Mouse (Mus musculus) heart, postnatal 14 days (tissue): Measurements from ENCODE around the gene Csad. TPM values are rescaled to one million over a fixed set of nuclear protein-coding genes. Genes with fewer than 3 reads are reported as not detected.

Experiments used
- DNase-seq, 2 experiments: peaks; one replicate each; pipeline ENCODE4 v3.0.0; 2021 to 2022
- intact Hi-C: fragments of 180-260 bp; cut with DNase I; formaldehyde crosslinking; loops from one replicate; pipeline ENCODE4 v1.15.1; 2025
- total RNA-seq, 2 experiments: library from RNA; stranded (reverse); gene quantifications; 2 replicates each; pipeline ENCODE4 v1.2.3; 2021

The Csad gene
- total RNA-seq, 2 experiments from 2014 or later, result 21.3 to 23.7 TPM

DNA sequence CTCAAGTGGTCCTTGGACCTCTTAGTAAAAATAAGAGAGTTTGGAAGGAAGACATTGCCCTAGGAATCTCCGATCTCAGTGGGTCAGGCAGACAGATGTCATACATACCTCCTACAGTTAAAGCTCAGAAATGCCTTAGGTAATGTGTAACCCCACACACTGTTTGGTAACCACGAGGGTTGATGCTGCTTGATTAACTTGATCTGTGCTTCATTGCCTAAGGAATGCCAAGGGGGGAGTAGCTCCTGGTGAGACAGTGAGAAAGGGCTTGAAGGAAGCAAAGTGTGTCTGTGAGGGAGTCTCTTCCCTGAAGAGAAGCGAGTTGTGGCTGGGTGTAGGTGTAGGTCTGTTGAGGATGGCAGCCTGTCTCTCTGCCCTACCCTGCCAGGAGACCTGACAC, 2.8 kb upstream of the Csad start:
- intact Hi-C loops, result no loop called here
- DNase-seq, result no peak

DNA sequence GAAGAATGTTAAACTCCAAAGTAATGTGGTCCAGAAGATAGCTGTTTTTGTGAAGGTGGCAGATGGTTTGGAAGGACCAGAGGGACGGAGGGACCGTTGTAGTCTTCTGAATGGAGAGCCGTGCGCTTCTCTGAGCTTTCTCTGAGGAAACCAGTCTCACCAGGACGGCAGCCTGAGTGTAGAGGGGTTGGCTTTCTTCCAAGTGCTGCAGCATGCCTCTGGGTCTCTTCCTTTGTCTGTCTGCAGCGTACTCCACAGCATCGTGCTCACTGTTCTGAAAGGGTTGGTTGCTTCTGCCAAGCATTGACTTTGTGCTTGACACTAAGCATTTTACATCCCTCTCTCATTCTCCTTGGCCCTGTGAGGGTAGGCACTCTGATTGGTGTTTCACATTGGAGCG, 1.3 kb upstream of the Csad start:
- DNase-seq, result no peak
- intact Hi-C loops, result no loop called here

- intact Hi-C loops, result no loop called here
Observed at GRCm38 (mm10) chr15:102203835-102204381, 616 bp downstream of the Csad start.

GRCm38 (mm10) chr15:102202971-102203834, 1.3 kb downstream of the Csad start, which contains the start of gene Zfp740:
TSS of gene Zfp740 (plus strand) at chr15:102203249.
- intact Hi-C loops, result no loop called here
- peak; percentile 94 to 96 for DNase-seq

More at GRCm38 (mm10) chr15:102203835-102204381, 616 bp downstream of the Csad start:
- peak; percentile 78 to 84 for DNase-seq

DNA sequence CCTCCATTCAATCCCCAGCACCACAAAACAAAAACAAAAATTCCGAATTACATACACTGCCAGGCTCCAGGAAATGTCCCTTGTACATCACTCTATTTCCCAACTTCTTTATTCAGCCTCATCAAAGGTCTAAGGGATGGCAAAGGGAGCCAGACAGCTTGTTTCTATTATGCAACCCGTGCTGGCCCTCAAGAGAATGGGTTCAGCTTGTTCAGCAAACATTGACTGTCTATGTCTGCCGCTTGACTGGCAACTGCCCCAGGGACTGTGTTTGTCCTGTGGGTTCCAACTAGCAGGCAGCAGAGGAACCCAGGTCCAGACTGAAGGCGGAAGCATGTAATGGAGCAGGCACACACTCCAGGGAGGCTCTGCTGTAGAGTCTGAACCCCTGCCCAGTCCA, 5.7 kb downstream of the Csad start:
- intact Hi-C loops, result no loop called here
- DNase-seq, result no peak

DNA sequence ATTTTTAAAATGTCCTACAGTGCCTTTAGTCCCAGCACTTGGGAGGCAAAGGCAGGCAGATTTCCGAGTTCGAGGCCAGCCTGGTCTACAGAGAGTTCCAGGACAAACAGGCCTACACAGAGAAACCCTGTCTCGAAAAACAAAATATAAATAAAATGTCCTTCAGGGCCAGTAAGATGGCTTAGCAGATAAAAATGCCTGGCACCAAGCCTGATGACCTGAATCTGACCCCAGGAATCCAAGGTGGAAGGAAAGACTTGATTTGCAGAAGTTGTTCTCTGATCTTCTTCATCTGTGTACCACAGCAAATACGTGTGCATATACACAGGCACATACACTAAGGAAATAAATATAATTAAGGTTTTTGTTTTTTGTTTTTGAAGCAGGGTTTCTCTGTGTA, 9.2 kb downstream of the Csad start:
- DNase-seq, result no peak
- intact Hi-C loops, result no loop called here

DNA sequence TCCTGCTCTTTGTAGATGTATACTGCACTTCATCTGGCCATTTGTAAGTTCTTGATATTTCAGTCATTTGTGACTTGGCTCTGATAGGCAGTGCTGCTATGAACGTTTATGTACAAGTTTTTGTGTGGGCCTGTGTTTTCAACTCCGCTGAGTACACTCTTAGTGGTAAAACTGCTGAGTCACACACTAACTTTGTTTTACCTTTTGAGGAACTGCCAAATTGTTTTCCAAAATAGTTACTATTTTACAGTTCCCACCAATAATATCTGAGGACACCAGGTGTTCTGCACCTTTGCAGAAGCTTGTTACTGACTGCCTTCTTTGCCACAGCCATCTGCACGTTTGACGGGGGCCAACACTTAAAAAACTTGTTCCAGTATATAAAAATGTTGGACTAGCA, 10.1 kb downstream of the Csad start:
- intact Hi-C loops, result no loop called here
- DNase-seq, result no peak

DNA sequence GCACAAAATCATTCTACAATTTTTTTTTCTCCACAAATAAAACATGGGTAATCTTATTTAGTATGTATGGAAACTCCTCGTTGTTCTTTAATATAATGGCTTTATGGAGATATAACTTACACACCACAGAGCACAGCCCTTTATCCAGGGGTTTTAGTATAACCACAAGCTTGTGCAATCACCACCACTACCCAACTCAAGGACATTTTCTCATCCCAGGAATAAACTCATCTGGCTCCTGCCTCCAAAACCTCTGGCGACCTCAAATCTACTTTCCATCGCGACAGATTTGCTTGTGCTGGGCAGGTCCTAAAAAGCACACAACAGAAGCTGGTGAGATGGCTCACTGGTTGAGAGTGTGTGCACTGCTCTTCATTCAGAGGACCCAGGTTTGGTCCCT, 10.9 kb downstream of the Csad start:
- intact Hi-C loops, result no loop called here
- no peak for DNase-seq

DNA sequence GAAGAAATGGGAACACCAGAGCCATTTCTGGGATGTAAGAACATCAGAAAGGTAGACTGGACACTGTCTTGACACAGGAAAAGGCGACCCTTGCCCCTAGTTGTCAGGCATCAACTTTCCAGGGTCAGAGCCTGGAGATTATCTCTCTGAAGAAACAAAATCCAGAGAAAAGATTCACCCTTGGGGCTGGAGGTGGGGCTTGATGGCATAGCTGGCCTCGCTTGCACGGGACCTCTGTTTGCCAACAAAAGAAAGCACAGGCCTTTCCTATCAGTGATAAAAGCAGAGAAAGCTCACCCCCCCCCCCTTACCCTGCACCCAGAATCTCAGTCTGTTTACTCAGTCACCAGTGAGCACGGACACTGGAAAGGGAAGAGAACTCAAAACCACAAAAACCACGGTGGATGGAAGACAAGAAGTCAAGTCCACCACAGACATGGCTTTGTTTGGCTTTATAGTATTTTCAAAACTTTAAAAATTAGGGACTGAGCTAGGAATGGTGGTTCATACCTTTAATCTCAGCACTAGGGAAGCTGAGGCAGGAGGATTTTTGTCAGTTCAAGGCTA, 11.6 kb downstream of the Csad start:
- intact Hi-C loops, result no loop called here
- no peak for DNase-seq

GRCm38 (mm10) chr15:102192271-102192812, 12.2 kb downstream of the Csad start:
- intact Hi-C loops, result no loop called here
- no peak for DNase-seq

- intact Hi-C loops, result no loop called here
- DNase-seq, result no peak
Observed at GRCm38 (mm10) chr15:102191699-102192098, 12.8 kb downstream of the Csad start.

DNA sequence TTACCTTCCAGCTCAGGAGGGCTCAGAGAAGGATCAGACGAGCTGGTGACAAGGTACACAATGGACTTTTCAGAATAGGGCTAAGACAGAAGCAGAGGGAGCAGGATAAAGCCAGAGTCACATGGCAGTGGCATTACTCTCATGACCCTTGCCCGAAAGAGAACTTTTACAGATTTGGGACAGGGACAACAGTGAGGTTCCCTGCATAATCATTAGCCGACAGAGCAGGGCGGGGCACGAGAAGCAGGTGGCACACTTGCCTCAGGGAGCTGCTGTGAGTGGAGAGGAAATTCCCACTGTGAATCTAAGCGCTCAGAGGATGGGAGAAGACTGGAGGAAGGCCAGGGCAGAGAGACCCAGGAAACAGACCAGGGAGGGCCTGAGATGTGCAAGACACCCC, 15.6 kb downstream of the Csad start:
- intact Hi-C loops, result no loop called here
- DNase-seq, result no peak

- intact Hi-C loops, result no loop called here
- DNase-seq, result peak; percentile 58 to 67
Observed at GRCm38 (mm10) chr15:102188096-102188495, 16.4 kb downstream of the Csad start.

- intact Hi-C loops, result no loop called here
- DNase-seq, result no peak
Observed at GRCm38 (mm10) chr15:102186239-102186638, 18.3 kb downstream of the Csad start.

- intact Hi-C loops, result no loop called here
Observed at GRCm38 (mm10) chr15:102183076-102183475, 21.4 kb downstream of the Csad start.

GRCm38 (mm10) chr15:102179924-102180323, 24.6 kb downstream of the Csad start:
- DNase-seq, result no peak
- intact Hi-C loops, result no loop called here

More at GRCm38 (mm10) chr15:102183076-102183475, 21.4 kb downstream of the Csad start:
- DNase-seq, result no peak

- no peak for DNase-seq
- intact Hi-C loops, result no loop called here
Observed at GRCm38 (mm10) chr15:102179106-102179505, 25.4 kb downstream of the Csad start.

DNA sequence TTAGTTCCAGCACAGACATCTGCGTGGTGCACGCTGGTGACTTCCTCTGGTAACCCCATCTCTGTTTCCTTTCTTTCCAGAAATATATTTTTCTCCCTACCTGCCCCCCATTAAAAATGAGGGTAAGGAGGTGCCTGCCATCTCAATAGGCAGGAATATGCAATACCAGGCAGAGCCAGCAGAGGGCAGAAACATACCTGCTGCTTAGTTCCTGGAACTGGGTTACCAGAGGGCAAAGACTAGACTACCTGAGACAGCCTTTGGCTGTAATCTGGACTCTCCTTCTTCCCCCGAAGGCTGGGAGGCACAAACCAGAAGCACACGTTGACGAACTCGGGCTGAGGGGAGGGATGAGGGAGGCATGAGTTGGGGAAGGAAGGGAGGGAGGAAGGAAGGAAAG, 26.2 kb downstream of the Csad start:
- intact Hi-C loops, result loop anchor here (1.0 kb wide), 1 partner anchor 46 kb away; no protein-coding TSS in a partner anchor
- peak; percentile 83 to 88 for DNase-seq

DNA sequence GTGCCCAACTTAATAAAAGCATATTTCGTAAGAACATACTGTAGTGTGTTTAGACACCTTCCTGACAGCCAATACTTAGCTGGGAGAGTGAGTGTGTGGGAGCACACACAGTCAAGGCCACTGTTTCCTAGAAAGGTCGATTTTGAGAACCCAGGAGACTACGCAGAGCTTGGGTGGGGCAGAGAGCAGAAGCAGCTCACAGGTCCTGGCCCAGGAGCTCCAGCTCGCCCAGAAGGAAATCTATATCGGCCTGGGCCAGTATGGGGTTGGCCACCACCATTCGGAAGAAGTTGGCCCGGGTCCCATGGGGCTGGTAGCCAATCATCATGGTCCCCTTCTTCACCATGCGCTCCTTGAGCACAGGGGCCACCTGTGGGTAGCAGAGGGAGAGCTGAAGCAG, 27.1 kb downstream of the Csad start:
- intact Hi-C loops, result no loop called here
- no peak for DNase-seq

DNA sequence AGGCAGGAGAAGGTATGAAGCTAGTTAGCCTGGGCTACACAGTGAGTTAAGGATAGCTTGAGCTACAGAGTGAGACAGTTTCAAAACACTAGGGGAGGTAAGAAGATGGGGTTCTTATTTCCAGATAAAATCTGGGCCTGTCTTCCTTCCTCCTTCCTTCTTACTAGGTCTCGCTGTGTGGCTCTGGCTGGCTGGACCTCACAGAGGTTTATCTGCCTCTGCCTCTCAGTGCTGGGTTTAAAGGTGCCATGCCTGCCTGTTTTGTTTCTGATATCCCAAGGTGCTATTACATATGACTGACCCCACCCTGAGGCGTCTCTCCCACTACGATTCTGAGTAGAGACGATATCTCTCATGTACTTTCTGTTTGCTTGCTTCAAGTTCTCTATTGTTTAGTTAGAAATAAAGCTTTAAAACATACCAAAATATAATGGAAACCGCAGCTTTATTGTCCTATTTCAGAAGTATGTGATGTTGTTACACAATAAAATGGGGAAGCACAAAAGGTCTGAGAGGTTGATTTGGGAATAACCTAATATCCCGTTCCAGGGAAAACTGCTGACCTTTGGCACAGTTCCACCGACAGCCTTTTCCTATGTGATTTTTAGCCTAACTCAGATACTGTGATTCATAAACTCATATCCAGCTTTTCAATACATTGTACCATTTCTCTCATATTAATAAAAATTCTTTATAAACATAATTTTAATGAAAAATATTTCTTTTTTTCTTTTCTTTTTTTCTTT, 27.8 kb downstream of the Csad start:
- DNase-seq, result no peak
- intact Hi-C loops, result no loop called here
